Mouse (Mus musculus) C2C12 (cell line): Measurements from ENCODE around the gene Selplg. TPM values are rescaled to one million over a fixed set of nuclear protein-coding genes. Genes with fewer than 3 reads are reported as not detected.

ENCODE experiments used
- H3K27me3 ChIP-seq: one replicate; pipeline ENCODE4 v1.6.1; 2011; ENCODE audit not compliant: control insufficient read depth, insufficient read depth, insufficient read length
- H3K36me3 ChIP-seq: one replicate; pipeline ENCODE4 v1.6.1; 2011; ENCODE audit not compliant: control insufficient read depth, insufficient read depth
- H3K4me3 ChIP-seq: one replicate; pipeline ENCODE4 v1.5.1; 2011; ENCODE audit warnings: mild to moderate bottlenecking, control low read depth; ENCODE audit not compliant: poor library complexity, insufficient read depth, severe bottlenecking
- H3K79me2 ChIP-seq: one replicate; pipeline ENCODE4 v1.6.1; 2011; ENCODE audit not compliant: control insufficient read depth, insufficient read depth
- H3K79me3 ChIP-seq: one replicate; pipeline ENCODE4 v1.6.1; 2011; ENCODE audit warnings: low read depth, control low read depth
- H3ac ChIP-seq: one replicate; pipeline ENCODE3; 2011; ENCODE audit warnings: low read depth; ENCODE audit not compliant: control insufficient read depth, insufficient read length
- CEBPB ChIP-seq: IDR thresholded peaks from one replicate; pipeline ENCODE4 v1.6.1; 2011; ENCODE audit warnings: low read depth, mild to moderate bottlenecking, control low read depth, moderate library complexity
- CTCF ChIP-seq: IDR thresholded peaks from one replicate; pipeline ENCODE4 v1.5.1; 2011; ENCODE audit not compliant: control insufficient read depth, insufficient read depth, insufficient read length
- FOSL1 ChIP-seq: IDR thresholded peaks from one replicate; pipeline ENCODE4 v1.8.0; 2011; ENCODE audit warnings: mild to moderate bottlenecking, low read length; ENCODE audit not compliant: poor library complexity, insufficient read depth, severe bottlenecking
- MAX ChIP-seq: IDR thresholded peaks from one replicate; pipeline ENCODE4 v1.6.1; 2011; ENCODE audit warnings: mild to moderate bottlenecking, control low read depth
- MYOD1 ChIP-seq: IDR thresholded peaks from one replicate; pipeline ENCODE4 v1.6.1; 2011; ENCODE audit warnings: low read depth; ENCODE audit not compliant: control insufficient read depth, insufficient read length
- MYOG ChIP-seq: IDR thresholded peaks from one replicate; pipeline ENCODE4 v1.6.1; 2011; ENCODE audit not compliant: control insufficient read depth, insufficient read length; ENCODE audit errors: extremely low read depth
- USF1 ChIP-seq: IDR thresholded peaks from one replicate; pipeline ENCODE4 v1.6.1; 2011; ENCODE audit warnings: low read depth, mild to moderate bottlenecking, control low read depth, moderate library complexity
- polyA plus RNA-seq: library from polyadenylated mRNA; unstranded; fragments of >200 nt; fragmentation: generic; extraction: Trizol; gene quantifications from one replicate; pipeline ENCODE4 v1.2.1, GENCODE M21; 2012; ENCODE audit warnings: missing spikeins

The Selplg gene
- polyA plus RNA-seq, 1 experiment: 0.06 TPM

- Histone ChIP-seq H3K27me3 (no peaks in the 10 kb centered on the region), H3K79me2 (peaks cover 98% of the 10 kb centered on the region), H3K4me3 (no peak overlapping the region), H3K36me3 (peaks cover 37% of the 10 kb centered on the region), H3ac (no peak overlapping the region), H3K79me3 (peaks cover 34% of the 10 kb centered on the region)
- TF ChIP-seq MYOD1 (no peak), USF1 (no peak), FOSL1 (no peak), MAX (no peak), CTCF (no peak), MYOG (no peak), CEBPB (no peak)
Measured at GRCm38 (mm10) chr5:113857631-113858030, 25.2 kb upstream of the Selplg start.

GRCm38 (mm10) chr5:113856631-113857030 lies 24.2 kb upstream of the Selplg start:
- H3K4me3 ChIP-seq: no peak overlapping the region
- H3K27me3 ChIP-seq: no peaks in the 10 kb centered on the region
- peaks cover 31% of the 10 kb centered on the region for H3K79me3 ChIP-seq
- no peak overlapping the region for H3ac ChIP-seq
- peaks cover 88% of the 10 kb centered on the region for H3K79me2 ChIP-seq
- peaks cover 35% of the 10 kb centered on the region for H3K36me3 ChIP-seq
- TF ChIP-seq FOSL1 (no peak), MAX (no peak), MYOG (no peak), USF1 (no peak), CTCF (no peak), CEBPB (no peak)

GRCm38 (mm10) chr5:113855696-113856095 lies 23.3 kb upstream of the Selplg start:
- Histone ChIP-seq H3K79me3 (peaks cover 26% of the 10 kb centered on the region), H3K36me3 (peaks cover 36% of the 10 kb centered on the region), H3K4me3 (no peak overlapping the region), H3K27me3 (no peaks in the 10 kb centered on the region), H3K79me2 (peaks cover 78% of the 10 kb centered on the region), H3ac (no peak overlapping the region)
- TF ChIP-seq MYOG (no peak), USF1 (no peak), FOSL1 (no peak), MAX (no peak), CTCF (no peak), CEBPB (no peak), MYOD1 (no peak)

- Histone ChIP-seq H3K36me3 (peaks cover 36% of the 10 kb centered on the region), H3ac (no peak overlapping the region), H3K79me2 (peaks cover 72% of the 10 kb centered on the region), H3K4me3 (no peak overlapping the region), H3K27me3 (no peaks in the 10 kb centered on the region), H3K79me3 (peaks cover 21% of the 10 kb centered on the region)
- no peak for TF ChIP-seq MYOD1
- TF ChIP-seq MYOG: no peak
- no peak for TF ChIP-seq CTCF
- no peak for TF ChIP-seq CEBPB
- TF ChIP-seq MAX: no peak
- no peak for TF ChIP-seq USF1
- no peak for TF ChIP-seq FOSL1
Measured at GRCm38 (mm10) chr5:113855117-113855516, 22.7 kb upstream of the Selplg start.

- H3K79me2 ChIP-seq: peaks cover 66% of the 10 kb centered on the region
- H3K36me3 ChIP-seq: peaks cover 42% of the 10 kb centered on the region
- H3K27me3 ChIP-seq: no peaks in the 10 kb centered on the region
- TF ChIP-seq CTCF: peak; percentile 87
- no peak for TF ChIP-seq FOSL1
- no peak for TF ChIP-seq MAX
- peaks cover 18% of the 10 kb centered on the region for H3K79me3 ChIP-seq
- H3K4me3 ChIP-seq: no peak overlapping the region
- no peak overlapping the region for H3ac ChIP-seq
Measured at GRCm38 (mm10) chr5:113854494-113854893, 22.1 kb upstream of the Selplg start.

GRCm38 (mm10) chr5:113853541-113853940 lies 21.1 kb upstream of the Selplg start:
- Histone ChIP-seq H3ac (no peak overlapping the region), H3K36me3 (peaks cover 48% of the 10 kb centered on the region), H3K4me3 (no peak overlapping the region), H3K79me2 (peaks cover 57% of the 10 kb centered on the region), H3K79me3 (peaks cover 16% of the 10 kb centered on the region), H3K27me3 (no peaks in the 10 kb centered on the region)
- TF ChIP-seq USF1 (no peak), MYOG (no peak), CEBPB (no peak), MAX (no peak), MYOD1 (no peak), CTCF (no peak), FOSL1 (no peak)
